Mouse (Mus musculus) embryonic facial prominence, embryonic 13.5 days (tissue): ENCODE data around the gene Pcsk6. TPM values are rescaled to one million over a fixed set of nuclear protein-coding genes. Genes with fewer than 3 reads are reported as not detected.

Source experiments
- ATAC-seq: fragments of 200-750 bp; cut with Nextera tagmentation; 2 replicates; pipeline ENCODE4 v1.8.0; 2017; ENCODE audit warnings: low read depth; ENCODE audit not compliant: insufficient number of reproducible peaks, insufficient read depth, low FRiP score, low TSS enrichment
- H3K27ac ChIP-seq: fragments of 300-500 bp; sonication (generic); 2 replicates; pipeline ENCODE4 v1.5.1; 2015; ENCODE audit warnings: moderate library complexity, mild to moderate bottlenecking, inconsistent platforms
- H3K27me3 ChIP-seq: fragments of 300-500 bp; sonication (generic); 2 replicates; pipeline ENCODE4 v1.6.1; 2015; ENCODE audit warnings: mild to moderate bottlenecking, inconsistent platforms
- H3K36me3 ChIP-seq: fragments of 300-500 bp; sonication (generic); 2 replicates; pipeline ENCODE4 v1.6.1; 2015; ENCODE audit warnings: mild to moderate bottlenecking, inconsistent platforms
- H3K4me1 ChIP-seq: fragments of 300-500 bp; sonication (generic); 2 replicates; pipeline ENCODE4 v1.6.1; 2015; ENCODE audit warnings: inconsistent platforms
- H3K4me2 ChIP-seq: fragments of 300-500 bp; sonication (generic); 2 replicates; pipeline ENCODE4 v1.6.1; 2015; ENCODE audit warnings: moderate library complexity, mild to moderate bottlenecking, inconsistent platforms
- H3K4me3 ChIP-seq: fragments of 300-500 bp; sonication (generic); 2 replicates; pipeline ENCODE4 v1.5.1; 2015; ENCODE audit warnings: mild to moderate bottlenecking, inconsistent platforms
- H3K9ac ChIP-seq: fragments of 300-500 bp; sonication (generic); 2 replicates; pipeline ENCODE4 v1.6.1; 2015; ENCODE audit warnings: mild to moderate bottlenecking, inconsistent platforms
- H3K9me3 ChIP-seq: fragments of 300-500 bp; sonication (generic); 2 replicates; pipeline ENCODE4 v1.6.1; 2016; ENCODE audit warnings: inconsistent platforms
- WGBS: fragments of 180-500 bp; shearing (Covaris S2); methylation state at CpG from one replicate; pipeline ENCODE4 v1.1.7; 2015; ENCODE audit warnings: mixed read lengths; 5-methylcytosine and 5-hydroxymethylcytosine counted together
- polyA plus RNA-seq: library from polyadenylated mRNA; unstranded; fragments of >200 nt; fragmentation: Nextera tagmentation; extraction: Ambion mirVana; gene quantifications from 2 replicates; pipeline ENCODE4 v1.2.1, GENCODE M21; 2015

Pcsk6 gene
- polyA plus RNA-seq, 1 experiment from 2014 or later: 6.2 TPM

GRCm38 (mm10) chr7:65977977-65978376 is 116.4 kb downstream of the Pcsk6 start:
- Histone ChIP-seq H3K27me3 (peaks cover 8% of the 10 kb centered on the region; the same call in 1 of the 2 replicates), H3K36me3 (no peaks in the 10 kb centered on the region), H3K4me2 (no peak overlapping the region), H3K27ac (no peak overlapping the region), H3K9ac (no peak overlapping the region), H3K4me3 (no peak overlapping the region), H3K4me1 (peaks cover 39% of the 10 kb centered on the region), H3K9me3 (no peaks in the 10 kb centered on the region)
- 75% methylated on average over 11 of the region's 11 CpGs for WGBS
- no peak for ATAC-seq

GRCm38 (mm10) chr7:65978996-65979823 is 117.7 kb downstream of the Pcsk6 start:
- Histone ChIP-seq H3K9me3 (no peaks in the 10 kb centered on the region), H3K4me2 (no peak overlapping the region), H3K27me3 (0 out of 2 replicates have a peak, but pooled peaks cover 2% of the 10 kb centered on the region), H3K4me1 (peaks cover 39% of the 10 kb centered on the region), H3K36me3 (no peaks in the 10 kb centered on the region), H3K9ac (no peak overlapping the region), H3K27ac (no peak overlapping the region), H3K4me3 (no peak overlapping the region)
- WGBS: 49% methylated on average over 11 of the region's 11 CpGs
- no peak for ATAC-seq

- Histone ChIP-seq H3K9me3 (no peaks in the 10 kb centered on the region), H3K9ac (no peak overlapping the region), H3K36me3 (no peaks in the 10 kb centered on the region), H3K4me1 (peaks cover 39% of the 10 kb centered on the region), H3K4me2 (no peak overlapping the region), H3K4me3 (no peak overlapping the region), H3K27me3 (0 out of 2 replicates have a peak, but pooled peaks cover 2% of the 10 kb centered on the region), H3K27ac (no peak overlapping the region)
- no peak for ATAC-seq
- 91% methylated on average over 9 of the region's 9 CpGs for WGBS
Measured at GRCm38 (mm10) chr7:65980000-65980399, 118.5 kb downstream of the Pcsk6 start.

- Histone ChIP-seq H3K4me1 (peaks cover 39% of the 10 kb centered on the region), H3K9me3 (no peaks in the 10 kb centered on the region), H3K4me2 (no peak overlapping the region), H3K9ac (no peak overlapping the region), H3K27me3 (0 out of 2 replicates have a peak, but pooled peaks cover 2% of the 10 kb centered on the region), H3K4me3 (no peak overlapping the region), H3K36me3 (no peaks in the 10 kb centered on the region), H3K27ac (peak overlapping the region; percentile 35)
- ATAC-seq: no peak
- WGBS: 40% methylated on average over 3 of the region's 3 CpGs
Measured at GRCm38 (mm10) chr7:65982057-65982456, 120.5 kb downstream of the Pcsk6 start.

- WGBS: 91% methylated on average over 4 of the region's 4 CpGs
- no peak for ATAC-seq
- no peak overlapping the region for H3K9ac ChIP-seq
Measured at GRCm38 (mm10) chr7:65988249-65988648, 126.7 kb downstream of the Pcsk6 start.

GRCm38 (mm10) chr7:65988709-65989108 is 127.2 kb downstream of the Pcsk6 start:
- Histone ChIP-seq H3K27ac (no peak overlapping the region), H3K4me3 (no peak overlapping the region), H3K27me3 (peaks cover 3% of the 10 kb centered on the region), H3K9me3 (no peaks in the 10 kb centered on the region), H3K4me2 (no peak overlapping the region), H3K4me1 (peaks cover 21% of the 10 kb centered on the region), H3K36me3 (no peaks in the 10 kb centered on the region), H3K9ac (no peak overlapping the region)
- no peak for ATAC-seq
- WGBS: 93% methylated on average over 5 of the region's 5 CpGs

More at GRCm38 (mm10) chr7:65988249-65988648, 126.7 kb downstream of the Pcsk6 start:
- H3K9me3 ChIP-seq: no peaks in the 10 kb centered on the region
- no peaks in the 10 kb centered on the region for H3K36me3 ChIP-seq
- no peak overlapping the region for H3K4me2 ChIP-seq
- peaks cover 16% of the 10 kb centered on the region for H3K4me1 ChIP-seq
- no peak overlapping the region for H3K27ac ChIP-seq
- H3K4me3 ChIP-seq: no peak overlapping the region
- H3K27me3 ChIP-seq: peaks cover 3% of the 10 kb centered on the region

GRCm38 (mm10) chr7:65992329-65992728 is 130.8 kb downstream of the Pcsk6 start:
- H3K4me2 ChIP-seq: no peak overlapping the region
- ATAC-seq: peak; percentile 34; the same call in 1 of the 2 replicates
- H3K9me3 ChIP-seq: no peaks in the 10 kb centered on the region
- no peaks in the 10 kb centered on the region for H3K36me3 ChIP-seq
- no peak overlapping the region for H3K9ac ChIP-seq
- WGBS: 33% methylated on average over 6 of the region's 6 CpGs
- H3K4me3 ChIP-seq: no peak overlapping the region
- peaks cover 3% of the 10 kb centered on the region for H3K27me3 ChIP-seq
- H3K27ac ChIP-seq: no peak overlapping the region
- peaks cover 26% of the 10 kb centered on the region for H3K4me1 ChIP-seq

- H3K4me3 ChIP-seq: no peak overlapping the region
- no peak overlapping the region for H3K27ac ChIP-seq
- no peak overlapping the region for H3K4me2 ChIP-seq
- H3K27me3 ChIP-seq: peaks cover 3% of the 10 kb centered on the region
- 34% methylated on average over 3 of the region's 3 CpGs for WGBS
- no peaks in the 10 kb centered on the region; the same call in 1 of the 2 replicates for H3K9me3 ChIP-seq
- 0 out of 2 replicates have a peak, but pooled peaks cover 3% of the 10 kb centered on the region for H3K36me3 ChIP-seq
- peaks cover 26% of the 10 kb centered on the region for H3K4me1 ChIP-seq
- ATAC-seq: no peak
- H3K9ac ChIP-seq: no peak overlapping the region
Measured at GRCm38 (mm10) chr7:65993410-65993809, 131.9 kb downstream of the Pcsk6 start.

- Histone ChIP-seq H3K27ac (peak overlapping the region; percentile 82), H3K27me3 (no peaks in the 10 kb centered on the region), H3K36me3 (0 out of 2 replicates have a peak, but pooled peaks cover 8% of the 10 kb centered on the region), H3K9me3 (peaks cover 8% of the 10 kb centered on the region), H3K9ac (no peak overlapping the region), H3K4me1 (peaks cover 17% of the 10 kb centered on the region), H3K4me3 (no peak overlapping the region), H3K4me2 (no peak overlapping the region)
- WGBS: 79% methylated on average over 16 of the region's 16 CpGs
- ATAC-seq: no peak
Measured at GRCm38 (mm10) chr7:66001035-66001754, 139.7 kb downstream of the Pcsk6 start.

- ATAC-seq: no peak
- Histone ChIP-seq H3K36me3 (0 out of 2 replicates have a peak, but pooled peaks cover 8% of the 10 kb centered on the region), H3K4me3 (no peak overlapping the region), H3K4me1 (peaks cover 17% of the 10 kb centered on the region), H3K4me2 (no peak overlapping the region), H3K27me3 (peaks cover 5% of the 10 kb centered on the region; the same call in 1 of the 2 replicates), H3K27ac (peak overlapping the region; percentile 0; the same call in 1 of the 2 replicates), H3K9me3 (peaks cover 8% of the 10 kb centered on the region), H3K9ac (no peak overlapping the region)
- 67% methylated on average over 3 of the region's 3 CpGs for WGBS
Measured at GRCm38 (mm10) chr7:66001797-66002196, 140.3 kb downstream of the Pcsk6 start.

GRCm38 (mm10) chr7:66003447-66003846 is 141.9 kb downstream of the Pcsk6 start:
- no peak for ATAC-seq
- peak overlapping the region; percentile 12; the same call in 1 of the 2 replicates for H3K4me2 ChIP-seq
- H3K36me3 ChIP-seq: 0 out of 2 replicates have a peak, but pooled peaks cover 5% of the 10 kb centered on the region
- peaks cover 21% of the 10 kb centered on the region for H3K4me1 ChIP-seq
- H3K9me3 ChIP-seq: peaks cover 8% of the 10 kb centered on the region
- peaks cover 6% of the 10 kb centered on the region for H3K27me3 ChIP-seq
- 67% methylated on average over 5 of the region's 5 CpGs for WGBS
- no peak overlapping the region for H3K9ac ChIP-seq
- no peak overlapping the region for H3K4me3 ChIP-seq
- H3K27ac ChIP-seq: no peak overlapping the region
